Mouse (Mus musculus): Measurements from ENCODE around the gene Stxbp1.
A peak's percentile ranks its signal among the peaks of the same experiment; 100 is the strongest.

The Stxbp1 gene

DNA sequence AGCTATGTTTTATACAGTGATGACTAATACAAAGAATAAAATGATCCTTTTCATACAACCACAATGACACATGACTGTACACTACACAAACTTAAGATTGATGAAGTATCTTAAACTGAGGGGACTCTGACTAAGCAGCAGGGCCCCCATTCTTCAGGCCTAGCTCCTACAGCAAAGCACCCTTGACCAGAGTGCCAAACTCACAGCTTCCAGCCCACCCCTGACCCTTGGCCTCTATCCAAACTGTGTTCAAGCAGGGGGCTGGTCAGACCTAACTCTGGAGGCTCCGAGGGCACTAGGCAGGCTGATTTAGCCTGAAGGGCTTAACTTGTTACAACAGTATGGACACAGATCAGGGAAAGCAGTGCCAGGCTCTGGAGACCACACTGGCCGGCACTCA, 58.5 kb downstream of the Stxbp1 start:
- no peak for DNase-seq (ENCODE audit: low read depth, low spot score)

DNA sequence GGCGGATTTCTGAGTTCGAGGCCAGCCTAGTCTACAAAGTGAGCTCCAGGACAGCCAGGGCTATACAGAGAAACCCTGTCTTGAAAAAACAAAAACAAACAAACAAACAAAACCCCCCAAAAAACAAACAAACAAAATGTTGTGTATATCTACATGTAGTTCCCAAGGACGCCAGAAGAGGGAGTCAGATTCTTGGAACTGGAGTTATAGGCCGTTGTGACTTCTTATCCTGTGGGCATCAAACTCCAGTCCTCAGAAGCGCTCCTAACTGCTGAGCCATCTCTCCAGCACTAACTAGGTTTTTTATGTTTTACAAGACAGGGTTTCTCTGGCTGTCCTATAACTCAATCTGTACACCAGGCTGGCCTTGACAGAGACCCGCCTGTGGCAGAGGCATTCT, 59.9 kb downstream of the Stxbp1 start:
- DNase-seq (ENCODE audit: low read depth, low spot score), result no peak

- DNase-seq (ENCODE audit: low read depth, low spot score), result peak; percentile 69
Observed at GRCm38 (mm10) chr2:32784048-32784681, 62.9 kb downstream of the Stxbp1 start, which contains the start of gene Cfap157. TSS of gene Cfap157 (minus strand) at chr2:32784428.

- no peak for DNase-seq (ENCODE audit: low read depth, low spot score)
Observed at GRCm38 (mm10) chr2:32781710-32782109, 65.3 kb downstream of the Stxbp1 start.

- DNase-seq (ENCODE audit: low read depth, low spot score), result no peak
Observed at GRCm38 (mm10) chr2:32779714-32780113, 67.3 kb downstream of the Stxbp1 start.

- DNase-seq (ENCODE audit: low read depth, low spot score), result peak; percentile 52
Observed at GRCm38 (mm10) chr2:32779131-32779530, 67.9 kb downstream of the Stxbp1 start.

GRCm38 (mm10) chr2:32778081-32778480, 69.0 kb downstream of the Stxbp1 start:
- no peak for DNase-seq (ENCODE audit: low read depth, low spot score)

DNA sequence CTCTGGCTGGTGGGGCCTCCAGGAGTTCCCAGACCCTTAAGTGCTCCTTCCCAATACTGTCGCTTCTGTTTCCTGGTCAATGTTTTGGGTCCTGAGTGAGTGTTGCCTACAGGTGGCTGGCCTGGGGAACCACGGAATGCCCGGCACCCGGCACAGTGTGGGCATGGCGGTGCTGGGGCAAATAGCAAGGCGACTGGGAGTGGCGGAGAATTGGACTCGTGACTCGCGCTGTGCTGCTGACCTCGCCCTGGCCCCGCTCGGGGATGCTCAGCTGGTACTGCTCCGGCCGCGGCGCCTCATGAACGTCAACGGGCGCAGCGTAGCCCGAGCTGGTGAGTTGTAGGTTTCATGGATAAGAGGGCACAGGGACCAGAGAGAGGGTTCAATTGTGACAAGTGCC, 70.9 kb downstream of the Stxbp1 start:
- no peak for DNase-seq (ENCODE audit: low read depth, low spot score)

GRCm38 (mm10) chr2:32775359-32776074, 71.5 kb downstream of the Stxbp1 start, which contains the start of the genes Ttc16 and Ptrh1:
TSS of gene Ttc16 (minus strand) at chr2:32775633.
TSS of gene Ptrh1 (plus strand) at chr2:32775786.
- DNase-seq (ENCODE audit: low read depth, low spot score), result peak; percentile 92

- no peak for DNase-seq (ENCODE audit: low read depth, low spot score)
Observed at GRCm38 (mm10) chr2:32772626-32773279, 74.3 kb downstream of the Stxbp1 start.

- DNase-seq (ENCODE audit: low read depth, low spot score), result no peak
Observed at GRCm38 (mm10) chr2:32771886-32772285, 75.2 kb downstream of the Stxbp1 start.

DNA sequence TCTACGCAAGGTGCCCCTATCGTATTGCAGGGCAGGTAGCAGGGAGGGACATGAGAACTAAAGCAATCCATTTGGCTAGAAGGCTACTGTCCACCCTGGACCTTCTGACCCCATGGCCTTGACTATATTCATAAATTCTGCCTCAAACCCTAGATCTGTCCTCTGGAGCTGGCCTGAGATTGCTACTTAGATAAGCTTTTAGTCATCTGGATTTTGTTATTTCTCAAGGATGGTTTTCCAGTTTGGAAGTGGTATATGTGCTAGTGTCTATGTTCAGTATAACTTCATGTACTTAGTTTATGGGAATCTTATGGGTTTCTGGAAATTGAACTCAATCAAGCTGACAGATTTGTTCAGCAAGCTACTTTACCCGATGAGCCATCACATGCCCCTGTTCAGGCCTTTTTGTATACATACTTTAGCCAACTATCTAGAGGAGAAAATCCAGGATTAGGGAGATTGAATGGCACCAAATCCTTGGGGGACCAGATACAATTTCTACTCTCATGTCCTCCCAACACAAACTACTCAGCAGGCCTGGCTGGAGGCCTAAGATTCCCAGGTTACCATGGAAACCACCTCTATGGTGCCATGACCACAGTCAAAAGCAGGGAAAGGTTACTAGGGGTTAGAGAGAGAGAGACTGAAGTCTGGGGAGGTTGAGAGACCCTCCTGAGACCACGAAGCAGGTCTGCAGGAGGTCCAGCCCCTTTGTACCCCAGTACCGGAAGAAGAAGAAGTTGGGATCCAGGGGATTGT, 77.5 kb downstream of the Stxbp1 start:
- DNase-seq (ENCODE audit: low read depth, low spot score), result no peak

- no peak for DNase-seq (ENCODE audit: low read depth, low spot score)
Observed at GRCm38 (mm10) chr2:32768661-32769285, 78.3 kb downstream of the Stxbp1 start.

- peak; percentile 33 for DNase-seq (ENCODE audit: low read depth, low spot score)
Observed at GRCm38 (mm10) chr2:32767241-32767640, 79.8 kb downstream of the Stxbp1 start.

DNA sequence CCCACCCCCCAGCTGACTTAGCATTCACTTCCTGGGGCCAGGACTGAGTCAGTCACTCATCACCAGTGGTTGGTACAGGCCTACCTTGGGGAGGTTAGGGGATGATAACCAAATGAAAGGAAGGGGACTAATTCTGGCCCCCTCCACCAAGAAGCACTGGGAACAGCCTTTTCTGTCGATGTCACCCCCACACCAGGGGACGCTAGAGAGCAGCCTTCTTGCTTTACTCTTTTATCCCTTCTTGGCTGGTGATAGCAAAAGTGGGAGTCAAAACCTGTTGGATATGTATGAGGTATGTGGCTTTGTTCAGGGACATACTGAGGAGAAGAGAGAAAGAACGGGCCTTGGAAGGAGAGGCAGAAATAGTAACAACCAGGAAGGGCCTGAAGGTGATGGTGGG, 83.7 kb downstream of the Stxbp1 start:
- DNase-seq (ENCODE audit: low read depth, low spot score), result no peak

DNA sequence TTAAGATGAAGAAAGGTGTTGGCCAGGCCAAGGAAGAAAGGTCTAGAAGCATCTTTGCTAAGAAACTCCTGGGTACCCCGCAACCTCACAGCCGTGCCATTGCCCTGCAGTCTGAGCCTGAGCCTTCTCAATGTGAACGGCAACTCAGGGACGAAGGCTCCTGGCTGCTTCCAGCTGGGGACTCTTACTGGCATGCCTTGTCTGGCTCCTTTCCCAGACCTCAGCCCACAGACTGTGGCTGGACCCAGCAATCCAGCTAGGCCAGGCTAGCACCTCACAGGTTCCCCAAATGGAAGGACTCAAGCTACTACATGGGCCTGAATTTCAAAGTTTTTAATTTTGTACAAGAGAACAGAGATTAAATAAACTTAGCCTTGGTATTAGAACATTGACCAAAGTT, 85.2 kb downstream of the Stxbp1 start:
- no peak for DNase-seq (ENCODE audit: low read depth, low spot score)

- DNase-seq (ENCODE audit: low read depth, low spot score), result no peak
Observed at GRCm38 (mm10) chr2:32761361-32761760, 85.7 kb downstream of the Stxbp1 start.

- no peak for DNase-seq (ENCODE audit: low read depth, low spot score)
Observed at GRCm38 (mm10) chr2:32759001-32759400, 88.0 kb downstream of the Stxbp1 start.

- DNase-seq (ENCODE audit: low read depth, low spot score), result no peak
Observed at GRCm38 (mm10) chr2:32758503-32758902, 88.5 kb downstream of the Stxbp1 start.

GRCm38 (mm10) chr2:32757056-32757845, 89.8 kb downstream of the Stxbp1 start, which contains the start of gene Tor2a:
TSS of gene Tor2a (plus strand) at chr2:32757234.
- DNase-seq (ENCODE audit: low read depth, low spot score), result peak; percentile 97

- DNase-seq (ENCODE audit: low read depth, low spot score), result no peak
Observed at GRCm38 (mm10) chr2:32756674-32757055, 90.4 kb downstream of the Stxbp1 start.

All from skeletal muscle tissue, adult 2 months (tissue).